Mouse (Mus musculus): ENCODE measurements around the gene Adgrf3. TPM values are rescaled to one million over a fixed set of nuclear protein-coding genes. Genes with fewer than 3 reads are reported as not detected.

Gene Adgrf3
- 0.41 and 0.43 TPM in 2 replicates for polyA plus RNA-seq (2015; fragmentation: Nextera tagmentation; extraction: Ambion mirVana)

GRCm38 (mm10) chr5:30205493-30205892 is at the start of gene Adgrf3:
Gene Adgrf3 (minus strand): TSS chr5:30205722.

GRCm38 (mm10) chr5:30232271-30232971 is 26.9 kb upstream of the Adgrf3 start, which contains the start of gene Selenoi:
Gene Selenoi (plus strand): TSS chr5:30232581.

GRCm38 (mm10) chr5:30154474-30155394 is 50.8 kb downstream of the Adgrf3 start, which contains the start of the genes Hadha and Hadhb:
Gene Hadha (minus strand): TSS chr5:30155162.
Gene Hadhb (plus strand): TSS chr5:30155248.

MicroRNA genes within 50 kb of the gene (microRNA counts, 519-probe panel; counts per million panel counts)
- microRNA mmu-miR-1960 = 296 counts per million, percentile 58 among the panel's probes with 10 or more counts

Small RNA genes within 50 kb of the gene (microRNA-seq; reads per million reads assigned to microRNA genes)
- gene Mir1960 = 1.1 to 1.3 reads per million in 2 experiments

Other genes starting within 250 kb of the Adgrf3 start
- 0.50 and 0.60 TPM in 2 replicates for gene Il6, start 192.6 kb downstream of the Adgrf3 start, polyA plus RNA-seq (2015; fragmentation: Nextera tagmentation; extraction: Ambion mirVana)
- gene Tyms, start 132.1 kb downstream of the Adgrf3 start, polyA plus RNA-seq (2015; fragmentation: Nextera tagmentation; extraction: Ambion mirVana) = 34.1 and 43.3 TPM in 2 replicates
- gene Garem2, start 100.6 kb downstream of the Adgrf3 start, polyA plus RNA-seq (2015; fragmentation: Nextera tagmentation; extraction: Ambion mirVana) = 0.06 and 0.10 TPM in 2 replicates
- not detected in 2 replicates for gene 3110082J24Rik, start 99.6 kb downstream of the Adgrf3 start, polyA plus RNA-seq (2015; fragmentation: Nextera tagmentation; extraction: Ambion mirVana)
- 240 and 257 TPM in 2 replicates for gene Hadha, start 50.6 kb downstream of the Adgrf3 start, polyA plus RNA-seq (2015; fragmentation: Nextera tagmentation; extraction: Ambion mirVana)
- gene Hadhb, start 50.5 kb downstream of the Adgrf3 start, polyA plus RNA-seq (2015; fragmentation: Nextera tagmentation; extraction: Ambion mirVana) = 331 and 350 TPM in 2 replicates
- 7.2 and 7.8 TPM in 2 replicates for gene Selenoi, start 26.9 kb upstream of the Adgrf3 start, polyA plus RNA-seq (2015; fragmentation: Nextera tagmentation; extraction: Ambion mirVana)
- gene Drc1, start 75.7 kb upstream of the Adgrf3 start, polyA plus RNA-seq (2015; fragmentation: Nextera tagmentation; extraction: Ambion mirVana) = 0.13 and 0.18 TPM in 2 replicates